Mouse (Mus musculus): ENCODE measurements around the gene Nfkbiz.

Gene Nfkbiz

DNA sequence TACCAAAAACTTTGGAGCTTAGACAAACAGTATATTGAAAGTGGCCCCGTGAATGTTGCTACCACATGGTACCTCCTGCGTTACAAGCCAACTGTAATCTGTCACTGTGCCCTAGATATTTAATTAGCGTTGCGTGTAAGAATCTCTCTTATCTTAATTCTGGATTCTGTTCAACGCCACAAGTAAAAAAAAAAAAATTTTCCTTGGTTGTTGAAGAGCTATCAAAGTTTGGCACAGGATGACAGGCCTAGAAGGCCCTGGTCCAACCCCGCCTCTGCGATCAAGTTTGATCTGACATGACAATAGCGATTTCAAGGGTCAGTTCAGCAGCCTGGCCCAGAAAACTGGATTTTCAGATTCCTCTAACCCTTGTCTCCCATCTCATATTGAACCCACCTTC lies 6.1 kb downstream of the Nfkbiz start:
- DNase-seq (ENCODE audit: low read depth, low spot score): no peak

DNA sequence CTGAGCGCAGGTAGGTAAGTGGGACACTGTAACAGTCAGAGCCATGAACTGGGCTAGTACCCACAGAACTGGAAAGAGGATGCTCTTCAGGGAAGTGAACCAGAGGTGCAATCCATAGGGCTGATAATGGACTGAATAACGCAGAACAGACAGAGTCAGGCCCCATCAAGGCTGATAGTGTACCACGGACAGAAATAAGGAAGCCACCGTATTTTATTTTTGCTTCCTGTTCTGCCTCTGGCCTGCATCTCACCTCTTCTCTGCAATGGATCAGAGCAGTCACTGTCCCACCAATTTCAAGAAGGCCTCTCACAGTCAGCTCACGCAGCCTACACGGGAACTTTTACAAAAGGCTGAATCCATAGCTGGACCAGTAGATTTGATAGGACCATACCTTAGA lies 6.7 kb downstream of the Nfkbiz start:
- no peak for DNase-seq (ENCODE audit: low read depth, low spot score)

DNA sequence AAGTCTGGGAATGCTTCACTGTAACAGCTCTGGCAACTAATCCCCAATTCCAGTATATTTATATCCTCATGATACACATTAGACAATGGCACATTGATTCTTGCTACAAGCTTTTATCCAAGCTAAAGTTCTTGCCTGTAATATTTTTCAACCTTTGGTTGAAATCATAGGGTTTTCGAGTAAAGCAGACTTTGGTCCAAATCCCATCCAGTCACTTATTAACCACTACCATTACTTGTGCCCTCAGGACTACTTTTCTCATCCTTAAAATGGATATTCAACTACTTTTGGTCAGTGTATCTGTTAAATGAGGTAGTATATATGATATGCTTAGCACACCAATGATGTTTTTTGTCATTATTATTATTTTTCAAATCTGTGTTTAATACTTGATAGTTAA lies 7.2 kb downstream of the Nfkbiz start:
- DNase-seq (ENCODE audit: low read depth, low spot score): no peak

DNA sequence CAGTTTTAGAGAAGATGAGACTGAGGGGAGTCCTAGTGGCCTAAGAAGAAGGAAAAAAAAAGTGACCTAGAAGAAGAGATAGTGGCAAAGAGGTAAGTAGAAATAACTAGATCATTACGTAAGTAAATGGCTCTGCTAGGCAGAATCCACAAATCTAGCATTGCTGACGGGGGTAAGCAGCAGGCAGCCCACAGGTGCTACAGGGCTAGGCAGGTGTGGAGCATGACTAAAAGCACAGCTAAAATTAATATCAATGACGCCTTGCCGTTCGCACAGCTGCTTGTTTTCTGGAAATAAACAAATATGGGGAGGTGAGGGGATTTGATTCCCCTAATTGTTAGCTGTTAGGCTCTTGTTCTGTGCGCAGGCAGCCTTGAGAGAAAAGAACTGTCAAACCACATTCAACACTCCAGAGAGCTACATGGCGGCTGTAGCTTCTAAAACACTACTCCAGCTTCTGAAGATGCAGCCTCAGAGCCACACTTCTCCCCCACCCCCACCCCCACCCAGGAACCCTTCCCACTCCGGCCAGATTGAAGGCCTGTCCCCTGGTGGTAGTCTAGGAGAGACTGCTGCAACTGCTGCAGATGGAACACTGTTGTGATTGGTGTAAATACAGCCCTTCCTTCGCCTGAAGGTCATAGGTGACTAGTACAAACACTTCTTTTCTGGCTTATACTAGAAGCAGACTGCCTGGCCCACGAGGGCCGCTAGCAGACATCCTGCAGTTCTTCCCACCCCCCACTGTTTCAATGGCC lies 15.1 kb downstream of the Nfkbiz start:
- peak; percentile 50 for DNase-seq (ENCODE audit: low read depth, low spot score)

DNA sequence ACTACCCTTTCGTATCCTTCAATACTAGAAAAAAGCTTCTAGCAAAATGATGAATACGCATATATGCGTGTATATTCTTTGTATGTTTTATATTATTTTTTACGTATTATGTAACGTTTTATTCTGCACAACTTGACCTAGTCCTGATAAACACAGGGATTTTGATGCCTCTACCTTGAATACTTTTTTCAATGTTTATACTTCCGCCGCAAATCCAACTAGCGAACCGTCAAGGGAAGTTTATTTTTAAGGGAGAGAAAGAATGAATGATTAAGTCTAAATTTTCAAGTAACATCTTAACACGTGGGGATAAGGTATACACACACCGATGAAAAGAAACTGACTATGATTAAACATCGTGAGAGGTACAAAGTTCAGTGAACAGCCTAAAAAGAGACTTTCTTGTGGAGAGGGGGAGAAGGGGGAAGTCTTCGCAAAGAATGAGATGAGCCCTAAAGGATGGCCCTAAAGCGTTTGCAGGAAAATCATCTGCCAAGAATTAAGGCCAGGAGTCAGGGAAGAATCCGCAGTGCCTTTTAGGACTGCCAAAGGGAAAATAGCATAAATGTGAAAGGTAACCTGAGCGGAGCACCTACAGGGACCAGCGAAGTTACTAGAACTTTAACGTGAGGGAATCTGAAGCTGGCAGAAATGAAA lies 15.8 kb downstream of the Nfkbiz start:
- peak; percentile 43 for DNase-seq (ENCODE audit: low read depth, low spot score)

DNA sequence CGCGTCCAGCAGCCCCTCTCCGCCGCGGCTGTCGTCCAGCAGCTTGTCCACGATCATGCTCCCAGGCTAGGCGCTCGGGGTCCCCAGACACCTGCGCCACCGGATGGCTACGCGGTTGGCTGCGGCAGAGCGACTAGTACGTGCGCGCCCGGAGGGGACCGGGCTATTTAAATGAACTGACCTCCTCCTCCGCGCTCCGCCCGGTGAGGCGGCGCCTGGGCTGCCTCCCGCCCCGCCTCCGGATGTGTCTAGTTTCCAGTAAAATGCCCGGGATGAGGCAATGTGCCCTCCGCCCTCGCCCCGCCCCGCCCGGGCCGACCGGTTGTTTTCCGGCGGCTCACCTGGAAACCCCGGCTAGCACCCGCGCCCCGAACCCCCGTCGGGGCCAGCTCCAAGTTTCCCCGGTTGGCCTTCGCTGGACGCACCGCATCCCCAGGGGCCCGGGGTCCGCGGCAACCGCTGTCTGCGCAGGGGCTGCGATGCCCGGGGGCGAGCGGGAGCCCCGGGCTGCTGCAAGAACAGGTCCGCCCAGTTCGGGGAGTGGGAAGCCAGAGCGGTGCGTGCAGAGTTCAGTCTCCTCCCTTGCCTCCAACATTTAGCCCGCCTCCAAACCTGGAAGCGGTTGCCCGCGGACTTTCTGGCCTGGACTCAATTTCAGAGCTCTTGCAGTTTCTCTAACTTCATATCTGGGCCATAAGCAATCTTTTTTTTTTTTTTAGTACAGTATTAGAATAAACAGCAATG lies 16.5 kb downstream of the Nfkbiz start:
- peak; percentile 95 for DNase-seq (ENCODE audit: low read depth, low spot score)

DNA sequence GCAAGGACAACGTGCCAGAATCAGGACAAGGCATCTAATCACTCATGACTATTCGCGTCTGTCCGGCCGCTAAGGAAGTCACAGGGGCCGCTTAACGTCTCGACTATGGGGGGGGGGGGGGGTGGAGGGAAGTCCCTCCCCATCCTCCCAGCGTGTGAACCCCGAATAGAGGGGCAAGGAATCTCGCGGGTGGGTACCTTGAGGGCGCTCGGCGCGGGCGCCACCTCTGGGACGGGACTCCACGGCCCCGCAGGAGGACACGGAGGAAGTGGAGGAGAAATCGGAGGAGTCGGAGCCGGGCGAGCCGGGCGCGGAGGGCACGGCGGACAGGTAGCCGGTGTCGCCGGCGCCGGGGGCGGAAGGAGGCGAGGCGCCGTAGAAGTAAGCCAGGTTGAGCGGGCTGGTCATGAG lies 17.1 kb downstream of the Nfkbiz start:
- DNase-seq (ENCODE audit: low read depth, low spot score): no peak

DNA sequence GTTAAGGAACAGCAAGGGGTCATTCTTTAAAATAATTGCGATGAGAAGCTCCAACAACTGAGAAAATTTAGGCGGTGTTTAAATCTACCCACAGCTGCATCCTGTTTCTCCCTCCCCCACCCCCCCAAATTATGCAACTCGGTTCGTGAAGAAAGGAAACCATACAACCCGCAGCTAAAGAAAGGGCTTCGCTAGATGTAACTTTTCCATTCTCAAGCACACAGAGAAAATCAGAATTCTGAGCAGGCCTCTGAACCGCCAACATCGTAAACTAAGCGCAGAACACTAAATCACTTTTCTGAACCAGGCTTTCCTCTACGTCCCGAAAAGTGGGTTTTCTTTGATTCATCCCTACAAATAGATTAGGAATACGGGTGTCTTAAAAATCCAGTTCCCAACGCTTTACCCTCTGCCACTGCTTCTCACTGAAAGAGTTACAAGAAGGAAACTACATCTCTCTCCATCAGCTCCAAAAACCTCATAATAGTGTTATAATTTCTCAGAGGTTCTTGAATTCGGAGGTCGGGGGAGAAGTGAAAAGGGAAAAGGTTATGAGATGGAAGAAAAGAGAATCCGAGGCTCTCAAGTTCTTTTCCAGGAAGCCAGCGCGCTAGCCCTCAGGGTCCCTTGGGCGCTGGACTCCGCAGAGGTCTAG lies 17.7 kb downstream of the Nfkbiz start:
- peak; percentile 71 for DNase-seq (ENCODE audit: low read depth, low spot score)

DNA sequence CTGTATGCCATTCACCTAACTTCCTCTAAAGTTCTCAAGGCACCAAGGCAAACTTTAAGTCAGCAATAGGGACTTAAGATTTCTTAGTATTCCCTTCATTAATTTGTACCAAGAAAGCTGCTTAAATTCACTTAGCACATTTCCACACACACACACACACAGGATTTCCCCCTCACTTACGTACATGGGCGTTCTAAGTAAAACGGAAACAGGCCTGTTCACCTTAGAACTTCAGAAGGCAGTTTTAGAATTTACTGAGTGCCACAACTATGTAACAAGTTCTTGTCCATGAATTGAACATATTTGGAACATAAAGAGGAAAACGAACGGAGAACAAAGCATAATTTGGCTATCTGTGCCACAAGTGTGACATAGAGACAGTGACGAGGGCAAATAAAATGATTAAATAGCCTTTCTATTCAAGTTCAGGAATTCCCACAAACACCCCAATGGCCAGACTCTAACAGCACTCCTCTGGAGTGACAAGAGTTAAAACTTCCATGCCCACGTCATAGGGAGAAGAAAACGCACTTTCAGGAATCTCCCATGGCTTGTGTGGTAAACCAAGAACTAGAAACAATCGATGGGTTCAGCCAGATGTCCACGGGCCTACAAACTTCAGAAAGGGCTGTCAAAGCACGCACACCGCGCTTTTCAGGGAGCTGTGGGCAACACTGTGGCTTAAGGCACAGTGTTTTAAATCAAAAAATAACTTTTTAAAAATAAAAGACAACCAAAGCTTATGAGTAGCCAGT lies 18.4 kb downstream of the Nfkbiz start:
- peak; percentile 76 for DNase-seq (ENCODE audit: low read depth, low spot score)

DNA sequence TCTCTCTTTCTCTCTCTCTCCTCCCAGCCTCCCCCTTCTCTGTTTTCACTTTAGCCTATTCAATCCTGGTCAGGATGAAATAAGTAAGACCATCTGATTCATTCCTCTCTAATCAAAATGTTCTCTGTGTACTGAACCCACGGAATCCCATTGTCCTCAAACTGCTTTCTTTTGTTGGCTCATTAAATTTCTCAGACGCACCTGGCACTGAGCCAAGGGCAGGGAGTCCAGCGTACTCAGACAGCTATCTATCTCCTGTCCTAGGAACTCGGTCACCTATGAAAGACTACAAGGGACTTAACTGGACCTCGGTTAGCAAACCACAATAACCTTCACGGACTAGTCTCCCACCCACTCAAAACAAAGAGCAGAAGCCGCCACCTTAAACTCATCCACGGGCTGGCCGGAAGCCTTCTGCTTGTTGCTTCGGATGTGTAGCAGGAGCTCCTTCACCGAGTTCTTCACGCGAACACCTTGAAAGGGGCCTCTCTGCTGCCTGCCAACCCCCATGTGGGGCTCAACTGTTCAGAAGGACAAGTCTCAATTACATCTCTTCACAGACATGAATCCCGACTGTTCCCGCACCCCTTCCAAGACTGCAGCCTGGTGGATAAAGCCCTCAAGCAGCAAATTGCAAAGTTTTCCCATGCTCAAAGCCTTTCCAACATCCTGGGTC lies 19.4 kb downstream of the Nfkbiz start:
- DNase-seq (ENCODE audit: low read depth, low spot score): peak; percentile 71

DNA sequence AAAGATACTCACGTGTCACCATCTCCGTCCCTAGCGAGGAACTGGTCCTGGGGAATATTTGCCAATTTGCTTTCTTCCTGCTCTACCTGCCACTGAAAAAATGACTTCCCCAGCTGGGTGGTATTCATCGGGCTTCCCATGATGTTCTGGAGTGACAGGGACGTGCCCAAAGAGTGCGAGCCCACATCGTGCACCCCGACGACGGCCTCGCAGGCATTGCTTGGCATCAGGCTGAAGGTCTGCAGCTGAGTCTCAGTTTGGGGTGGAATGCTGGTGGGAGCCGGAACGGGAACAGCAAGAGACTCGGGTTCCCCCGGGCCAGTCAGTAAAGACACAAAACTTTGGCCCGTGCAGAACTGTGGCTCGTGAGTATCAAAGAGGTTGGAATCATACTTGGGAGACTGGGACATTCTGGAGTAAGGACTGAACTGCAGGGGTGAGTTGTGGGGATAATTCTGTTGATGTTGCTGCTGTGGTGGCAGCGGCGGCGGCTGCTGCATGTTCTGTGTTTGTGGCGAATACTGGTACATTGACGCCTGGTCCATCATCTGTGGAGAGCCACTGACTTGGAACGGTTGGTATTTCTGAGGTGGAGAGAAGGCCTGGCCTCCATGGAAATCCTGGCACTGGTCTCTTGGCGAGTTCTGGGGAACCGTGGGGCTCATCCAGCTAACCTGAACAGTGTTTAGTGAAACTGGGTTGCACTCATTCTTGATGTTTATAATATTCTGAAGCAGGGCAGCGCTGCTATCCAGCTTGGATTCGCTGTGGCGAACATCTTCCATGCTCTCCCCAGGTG lies 20.8 kb downstream of the Nfkbiz start:
- no peak for DNase-seq (ENCODE audit: low read depth, low spot score)

DNA sequence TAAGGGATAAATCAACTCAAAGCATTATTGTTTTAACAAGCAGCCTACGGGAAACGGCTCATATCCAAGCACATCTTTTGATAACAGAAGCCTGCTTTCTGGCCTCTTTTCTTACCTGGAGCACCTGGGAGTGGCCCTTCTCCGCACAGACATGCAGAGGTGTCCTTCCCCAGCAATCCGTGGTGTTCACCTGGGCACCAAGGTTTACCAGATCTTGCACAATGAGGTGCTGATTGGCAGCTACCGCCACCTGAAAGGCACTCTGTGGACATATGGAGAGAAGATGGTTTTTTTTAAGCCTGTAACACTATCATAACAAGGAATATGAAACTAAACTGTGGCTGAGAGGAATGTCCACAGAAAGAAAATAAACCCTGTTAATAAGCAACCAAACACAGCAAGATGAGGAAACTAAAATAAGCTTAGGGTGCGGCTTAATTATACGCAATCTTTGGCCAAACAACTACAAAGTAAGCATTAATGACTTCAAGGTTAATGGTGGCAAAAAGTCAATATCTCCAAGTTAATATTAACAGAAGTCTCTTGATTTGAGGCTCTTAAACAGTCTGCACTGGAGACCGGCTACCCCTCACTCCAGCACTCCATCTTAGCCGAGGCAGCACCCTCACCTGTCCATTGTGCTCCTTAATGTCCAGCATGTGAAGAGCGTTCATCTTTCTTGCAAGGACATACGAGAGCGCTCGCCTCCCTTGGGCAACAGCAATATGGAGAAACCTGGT lies 22.3 kb downstream of the Nfkbiz start:
- DNase-seq (ENCODE audit: low read depth, low spot score): no peak

DNA sequence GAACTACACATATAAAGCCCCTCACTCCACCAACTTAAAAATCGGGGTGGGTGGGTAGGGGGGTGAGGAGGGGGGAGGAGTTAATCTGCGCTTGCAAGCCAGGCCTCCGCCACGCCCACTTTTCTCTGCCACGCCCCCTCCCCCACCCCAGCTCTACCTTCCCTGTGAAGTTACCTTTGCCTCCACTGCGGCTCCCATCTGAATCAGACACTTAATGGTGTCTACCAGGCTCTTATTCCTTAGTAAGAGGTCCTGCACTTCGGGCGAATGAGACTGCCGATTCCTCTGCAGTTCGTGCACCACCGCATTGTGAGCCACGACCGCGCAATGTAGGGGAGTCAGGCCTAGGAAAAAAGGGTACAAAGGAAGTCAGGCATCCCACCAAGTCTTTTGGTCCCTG lies 23.2 kb downstream of the Nfkbiz start:
- no peak for DNase-seq (ENCODE audit: low read depth, low spot score)

DNA sequence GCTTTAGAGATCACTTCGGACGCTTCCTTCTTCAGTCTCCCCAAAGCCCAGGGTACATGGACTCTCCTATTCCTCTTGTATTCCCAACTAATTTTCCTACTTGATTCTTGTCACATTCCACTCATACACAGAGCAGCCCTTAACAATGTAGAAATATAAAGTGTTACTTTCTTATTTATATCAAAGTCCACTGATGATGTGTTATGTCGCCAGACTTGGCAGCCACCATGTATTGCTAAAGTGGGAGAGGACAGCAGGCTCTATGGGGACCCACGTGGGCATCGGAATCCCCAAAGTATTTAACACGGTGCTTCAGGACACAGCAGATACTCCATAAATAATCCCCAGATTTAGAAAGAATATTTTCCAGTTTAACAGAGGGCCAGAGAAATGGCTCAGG lies 24.0 kb downstream of the Nfkbiz start:
- DNase-seq (ENCODE audit: low read depth, low spot score): no peak

DNA sequence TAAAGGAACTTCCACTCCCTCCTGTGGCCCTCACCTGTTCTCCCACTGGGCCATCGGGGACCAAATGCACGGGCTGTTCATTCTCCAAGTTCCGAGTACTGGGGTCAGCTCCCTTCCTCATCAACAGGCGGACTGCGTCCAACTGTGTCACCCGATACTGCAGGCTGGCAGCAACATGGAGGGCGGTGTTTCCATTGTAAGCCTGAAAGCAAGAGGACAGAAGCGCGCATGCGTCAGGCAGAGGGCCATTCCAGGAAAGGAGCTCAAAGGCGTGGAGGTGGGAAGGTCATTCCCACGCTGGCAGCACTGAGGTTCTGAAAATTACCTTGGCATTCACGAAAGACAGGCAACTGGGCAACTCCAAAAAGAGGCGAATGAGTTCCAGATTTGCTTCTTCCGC lies 24.8 kb downstream of the Nfkbiz start:
- no peak for DNase-seq (ENCODE audit: low read depth, low spot score)

DNA sequence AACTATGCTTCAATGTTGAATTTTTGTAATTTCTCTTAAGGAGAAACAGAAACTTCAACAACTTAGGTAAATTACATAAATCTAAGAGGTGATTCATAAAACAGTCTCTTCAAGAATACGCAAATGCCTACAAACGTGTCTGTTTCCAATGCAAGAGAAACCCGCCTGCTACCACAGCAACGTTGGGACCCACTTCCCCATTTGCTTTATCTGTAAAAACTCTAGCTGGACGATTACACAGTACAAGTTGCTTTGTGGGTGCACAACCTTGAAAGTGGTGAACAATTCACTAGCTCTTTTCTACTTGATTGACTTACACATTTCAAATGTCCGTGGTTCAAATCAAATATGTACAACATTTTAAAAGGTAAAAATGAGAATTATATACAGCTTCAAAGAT lies 26.9 kb downstream of the Nfkbiz start:
- no peak for DNase-seq (ENCODE audit: low read depth, low spot score)

DNA sequence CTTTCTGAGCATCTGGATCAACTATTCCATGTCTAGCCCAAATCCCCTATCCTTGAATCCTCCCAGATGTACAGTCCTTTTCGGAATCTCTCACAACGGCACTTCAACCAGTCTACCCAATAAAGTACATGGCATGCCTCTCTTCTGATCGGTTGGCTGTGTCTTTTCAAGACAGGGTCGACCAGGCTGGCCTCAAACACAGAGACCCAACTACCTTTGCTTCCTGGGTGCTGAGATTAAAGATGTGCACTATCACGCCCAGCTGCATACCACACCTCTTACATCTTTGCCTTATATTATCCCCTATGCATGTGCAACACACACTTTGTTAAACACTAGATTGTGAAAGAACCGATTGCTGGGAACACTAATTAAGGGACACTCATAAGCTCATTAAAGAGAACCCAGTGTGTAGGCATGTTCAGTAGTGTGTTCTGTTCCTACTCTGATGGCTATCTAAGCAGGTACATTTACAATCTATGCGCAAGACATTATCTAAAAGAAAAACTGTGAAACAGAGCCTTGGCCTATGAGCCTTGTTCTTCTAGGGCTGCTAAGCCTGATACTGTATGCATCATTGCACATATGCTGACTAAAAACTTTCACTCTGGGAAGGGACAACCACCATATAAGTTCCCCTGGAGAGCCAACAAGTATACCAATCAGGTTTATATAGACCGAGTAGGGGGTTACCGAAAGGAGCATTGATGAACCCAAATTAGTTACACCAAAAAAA lies 28.8 kb downstream of the Nfkbiz start:
- DNase-seq (ENCODE audit: low read depth, low spot score): peak; percentile 48

DNA sequence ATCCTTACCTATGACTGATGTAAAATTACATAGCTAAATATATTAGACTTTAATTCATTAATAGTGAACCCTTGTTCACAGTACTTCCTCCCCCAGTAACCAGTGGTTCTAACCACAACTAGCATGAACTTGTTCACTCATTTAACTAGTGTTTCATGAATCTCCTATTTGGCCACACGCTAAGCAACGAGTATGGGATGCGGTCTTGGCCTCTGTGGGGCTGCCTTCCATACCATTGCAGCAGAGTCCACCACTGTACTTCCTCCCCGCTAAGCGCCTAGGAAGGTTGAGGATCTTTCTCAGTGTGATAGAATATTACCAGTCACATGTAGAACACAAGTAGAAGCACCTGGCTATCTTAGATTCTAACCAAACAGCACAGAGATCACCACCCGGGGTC lies 29.4 kb downstream of the Nfkbiz start:
- peak; percentile 35 for DNase-seq (ENCODE audit: low read depth, low spot score)

DNA sequence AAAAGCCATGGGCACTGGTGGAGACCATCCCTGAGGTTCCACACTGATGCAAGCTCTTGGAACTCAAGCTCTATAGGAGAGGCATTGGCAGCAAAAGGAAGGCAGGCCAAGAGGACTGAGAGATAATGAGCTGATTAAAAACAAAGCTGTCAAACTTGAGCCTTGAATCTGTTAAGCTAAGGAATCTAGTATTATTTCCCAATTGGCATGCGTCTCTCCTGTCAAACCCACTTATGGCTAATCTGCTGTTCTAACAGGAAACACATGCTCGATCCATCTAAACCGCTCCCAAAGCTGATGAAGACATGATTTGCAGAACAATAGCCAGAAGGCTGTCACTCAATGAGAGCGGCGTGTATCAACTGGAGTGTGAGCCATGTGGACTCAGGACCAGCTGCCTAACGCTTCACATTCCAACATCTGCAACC lies 31.2 kb downstream of the Nfkbiz start:
- DNase-seq (ENCODE audit: low read depth, low spot score): no peak
